Mouse (Mus musculus) hindbrain, postnatal 0 days (tissue): ENCODE results near the gene Prok2. TPM values are rescaled to one million over a fixed set of nuclear protein-coding genes. Genes with fewer than 3 reads are reported as not detected.

Experiments used
- ATAC-seq: fragments of 200-750 bp; cut with Nextera tagmentation; 2 replicates; pipeline ENCODE4 v1.8.0; 2017; ENCODE audit warnings: mild to moderate bottlenecking, moderate TSS enrichment, moderate library complexity
- DNase-seq: peaks from one replicate; pipeline ENCODE4 v3.0.0-alpha.2; 2015; ENCODE audit warnings: low spot score
- H3K27ac ChIP-seq: fragments of 300-500 bp; sonication (generic); 2 replicates; pipeline ENCODE4 v1.5.1; 2014; ENCODE audit warnings: mild to moderate bottlenecking
- H3K27me3 ChIP-seq: fragments of 300-500 bp; sonication (generic); 2 replicates; pipeline ENCODE4 v1.6.1; 2014; ENCODE audit warnings: low read length, mixed read lengths; ENCODE audit not compliant: insufficient read depth
- H3K36me3 ChIP-seq: fragments of 300-500 bp; sonication (generic); 2 replicates; pipeline ENCODE4 v1.6.1; 2014; ENCODE audit warnings: low read length, mixed read lengths; ENCODE audit not compliant: insufficient read depth
- H3K4me1 ChIP-seq: fragments of 300-500 bp; sonication (generic); 2 replicates; pipeline ENCODE4 v1.6.1; 2014; ENCODE audit warnings: antibody characterized with exemption, low read length, mixed read lengths; ENCODE audit not compliant: insufficient read depth
- H3K4me2 ChIP-seq: fragments of 300-500 bp; sonication (generic); 2 replicates; pipeline ENCODE4 v1.6.1; 2014; ENCODE audit warnings: low read depth, mild to moderate bottlenecking, low read length, moderate library complexity, mixed read lengths
- H3K4me3 ChIP-seq: fragments of 300-500 bp; sonication (generic); 2 replicates; pipeline ENCODE4 v1.5.1; 2014; ENCODE audit warnings: low read length
- H3K9ac ChIP-seq: fragments of 300-500 bp; sonication (generic); replicated peaks from 2 replicates; pipeline ENCODE4 v1.6.1; 2014; ENCODE audit warnings: mild to moderate bottlenecking, low read length, moderate library complexity, mixed read lengths
- H3K9me3 ChIP-seq: fragments of 300-500 bp; sonication (generic); 2 replicates; pipeline ENCODE4 v1.6.1; 2016; ENCODE audit warnings: low read length, mixed read lengths
- CTCF ChIP-seq: IDR thresholded peaks from 2 replicates; pipeline ENCODE4 v1.5.1; 2016; ENCODE audit warnings: antibody characterized with exemption, control low read depth, low read depth
- WGBS: fragments of 180-500 bp; shearing (Covaris S2); extraction: QIAGEN DNeasy Blood & Tissue Kit; methylation state at CpG from one replicate; pipeline ENCODE4 v1.1.7; 2014; 5-methylcytosine and 5-hydroxymethylcytosine counted together
- polyA plus RNA-seq: library from polyadenylated mRNA; unstranded; fragments of >200 nt; fragmentation: Nextera tagmentation; extraction: Ambion mirVana; gene quantifications from 2 replicates; pipeline ENCODE4 v1.2.1, GENCODE M21; 2015
- total RNA-seq: library from RNA; depleted of rRNA; stranded (reverse); fragments of >200 nt; gene quantifications from 2 replicates; pipeline ENCODE4 v1.2.3, GENCODE M21; 2014

Prok2 gene
- total and polyA plus RNA-seq, 2 experiments from 2014 or later: 0.41 TPM; not detected in 1

GRCm38 (mm10) chr6:99678108-99678507 is 48.1 kb downstream of the Prok2 start:
- Histone ChIP-seq H3K27ac (peak overlapping the region; percentile 32; the same call in 1 of the 2 replicates), H3K27me3 (no peaks in the 10 kb centered on the region), H3K4me1 (0 out of 2 replicates have a peak, but pooled peaks cover 7% of the 10 kb centered on the region), H3K4me2 (peak overlapping the region; percentile 19; the same call in 1 of the 2 replicates), H3K4me3 (no peak overlapping the region), H3K9me3 (no peaks in the 10 kb centered on the region), H3K36me3 (no peaks in the 10 kb centered on the region), H3K9ac (no peak overlapping the region)
- TF ChIP-seq CTCF: no peak
- DNase-seq (peak; percentile 65), ATAC-seq (peak; percentile 87)
- 45% methylated on average over 11 of the region's 11 CpGs for WGBS

- WGBS: 89% methylated on average over 8 of the region's 8 CpGs
Measured at GRCm38 (mm10) chr6:99677325-99677724, 48.9 kb downstream of the Prok2 start.

GRCm38 (mm10) chr6:99674482-99674881 is 51.7 kb downstream of the Prok2 start:
- ATAC-seq (no peak), DNase-seq (no peak)
- Histone ChIP-seq H3K36me3 (no peaks in the 10 kb centered on the region), H3K4me1 (peaks cover 20% of the 10 kb centered on the region), H3K27me3 (no peaks in the 10 kb centered on the region), H3K4me3 (no peak overlapping the region), H3K9ac (no peak overlapping the region), H3K27ac (no peak overlapping the region), H3K9me3 (no peaks in the 10 kb centered on the region), H3K4me2 (no peak overlapping the region)
- TF ChIP-seq CTCF: no peak
- 65% methylated on average over 4 of the region's 4 CpGs for WGBS

More at GRCm38 (mm10) chr6:99677325-99677724, 48.9 kb downstream of the Prok2 start:
- H3K4me1 ChIP-seq: 0 out of 2 replicates have a peak, but pooled peaks cover 7% of the 10 kb centered on the region
- no peak overlapping the region for H3K27ac ChIP-seq
- H3K4me2 ChIP-seq: no peak overlapping the region
- no peaks in the 10 kb centered on the region for H3K36me3 ChIP-seq
- no peaks in the 10 kb centered on the region for H3K27me3 ChIP-seq
- DNase-seq (no peak), ATAC-seq (no peak)
- no peak for TF ChIP-seq CTCF
- H3K4me3 ChIP-seq: no peak overlapping the region
- H3K9me3 ChIP-seq: no peaks in the 10 kb centered on the region
- H3K9ac ChIP-seq: no peak overlapping the region

GRCm38 (mm10) chr6:99671768-99672167 is 54.4 kb downstream of the Prok2 start:
- ATAC-seq (no peak), DNase-seq (no peak)
- Histone ChIP-seq H3K9ac (no peak overlapping the region), H3K9me3 (no peaks in the 10 kb centered on the region), H3K4me2 (no peak overlapping the region), H3K4me3 (no peak overlapping the region), H3K27ac (no peak overlapping the region), H3K27me3 (no peaks in the 10 kb centered on the region), H3K36me3 (no peaks in the 10 kb centered on the region), H3K4me1 (peaks cover 32% of the 10 kb centered on the region)
- TF ChIP-seq CTCF: peak; percentile 40
- 72% methylated on average over 3 of the region's 3 CpGs for WGBS

GRCm38 (mm10) chr6:99670481-99671119 is 55.6 kb downstream of the Prok2 start:
- Histone ChIP-seq H3K9ac (no peak overlapping the region), H3K27ac (peak overlapping the region; percentile 41; the same call in 1 of the 2 replicates), H3K4me1 (peaks cover 32% of the 10 kb centered on the region), H3K4me3 (no peak overlapping the region), H3K27me3 (no peaks in the 10 kb centered on the region), H3K4me2 (no peak overlapping the region), H3K9me3 (no peaks in the 10 kb centered on the region), H3K36me3 (no peaks in the 10 kb centered on the region)
- peak; percentile 84 for TF ChIP-seq CTCF
- peak; percentile 43 for ATAC-seq
- WGBS: 44% methylated on average over 7 of the region's 7 CpGs
- peak; percentile 80 for DNase-seq

GRCm38 (mm10) chr6:99669481-99670325 is 56.5 kb downstream of the Prok2 start:
- H3K9ac ChIP-seq: no peak overlapping the region
- peak overlapping the region; percentile 41 for H3K27ac ChIP-seq
- no peaks in the 10 kb centered on the region for H3K9me3 ChIP-seq
- no peak overlapping the region for H3K4me3 ChIP-seq
- no peak for TF ChIP-seq CTCF
- WGBS: 13% methylated on average over 5 of the region's 5 CpGs
- DNase-seq: peak; percentile 89
- peak; percentile 71 for ATAC-seq
- H3K27me3 ChIP-seq: no peaks in the 10 kb centered on the region
- H3K36me3 ChIP-seq: no peaks in the 10 kb centered on the region
- peaks cover 32% of the 10 kb centered on the region for H3K4me1 ChIP-seq
- peak overlapping the region; percentile 21 for H3K4me2 ChIP-seq
